Mouse (Mus musculus): ENCODE measurements around the gene Cacna1b.

DNA sequence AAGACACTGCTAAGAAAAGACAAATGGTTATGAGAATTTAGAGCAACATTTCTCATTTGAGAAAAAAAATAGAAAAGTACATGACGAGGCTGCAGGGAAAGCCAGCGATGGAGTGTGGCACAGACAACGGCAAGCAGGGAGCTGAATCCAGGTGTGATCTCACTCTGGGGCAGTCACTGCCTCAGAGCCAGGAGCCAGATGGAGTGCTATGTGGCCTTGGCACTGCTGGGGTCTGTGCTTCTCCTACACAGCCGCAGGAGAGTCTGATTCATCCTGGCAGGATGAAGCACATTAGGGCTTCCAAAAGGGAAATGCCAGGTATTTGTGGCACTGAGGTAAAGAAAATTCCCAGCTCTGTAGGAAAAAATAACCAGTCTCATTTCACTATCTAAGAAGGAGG lies 45.5 kb downstream of the Cacna1b start:
- TF ChIP-seq HCFC1 (IDR thresholded peaks at IDR 0.05; ENCODE audit: borderline replicate concordance, insufficient read depth, low read length) (no peak), ZNF384 (IDR thresholded peaks at IDR 0.05; ENCODE audit: low read depth, low read length) (no peak), MAFK (IDR thresholded peaks at IDR 0.05; ENCODE audit: insufficient read depth, low read depth, low read length) (no peak), ZC3H11A (IDR thresholded peaks at IDR 0.05; ENCODE audit: borderline replicate concordance, low read depth, low read length) (no peak)

Data from ES-E14 (cell line).